Mouse (Mus musculus) cerebellum, adult 2 months (tissue): ENCODE results near the gene Gpr132. TPM values are rescaled to one million over a fixed set of nuclear protein-coding genes. Genes with fewer than 3 reads are reported as not detected.
"Not testable (repeated sequence)": the region's sequence is repeated elsewhere in the genome, so short reads cannot be mapped to it uniquely, and the experiment has no call there.

Experiments used
- DNase-seq, 2 experiments: peaks; one replicate each; pipeline ENCODE4 v3.0.0; 2021
- H3K27ac ChIP-seq: fragments of 200-500 bp; 2 replicates; pipeline ENCODE4 v1.5.1; 2012; ENCODE audit warnings: low read length, control low read depth, inconsistent platforms; ENCODE audit not compliant: insufficient read depth
- H3K27me3 ChIP-seq: fragments of 200-500 bp; 2 replicates; pipeline ENCODE4 v1.6.1; 2012; ENCODE audit warnings: inconsistent platforms, mild to moderate bottlenecking, low read length, moderate library complexity; ENCODE audit not compliant: control insufficient read depth, insufficient read depth
- H3K4me1 ChIP-seq: fragments of 200-500 bp; 2 replicates; pipeline ENCODE4 v1.6.1; 2011; ENCODE audit warnings: low read length; ENCODE audit not compliant: control insufficient read depth, insufficient read depth
- H3K4me3 ChIP-seq: fragments of 200-500 bp; replicated peaks from 2 replicates; pipeline ENCODE3; 2011; ENCODE audit warnings: mild to moderate bottlenecking, low read depth, low read length, control low read depth; ENCODE audit not compliant: insufficient read depth
- CTCF ChIP-seq: fragments of 200-500 bp; IDR thresholded peaks from 2 replicates; pipeline ENCODE4 v1.5.1; 2011; ENCODE audit warnings: low read depth, mild to moderate bottlenecking, control low read depth, low read length, moderate library complexity, borderline replicate concordance; ENCODE audit not compliant: insufficient read depth
- POLR2A ChIP-seq: fragments of 200-500 bp; IDR thresholded peaks from 2 replicates; pipeline ENCODE4 v1.6.1; 2011; ENCODE audit warnings: low read length, control low read depth, borderline replicate concordance; ENCODE audit not compliant: insufficient read depth
- WGBS: fragments of 180-500 bp; shearing (Covaris S2); methylation state at CpG from one replicate; pipeline ENCODE4 v1.1.7; 2018; 5-methylcytosine and 5-hydroxymethylcytosine counted together
- polyA plus RNA-seq: library from polyadenylated mRNA; depleted of rRNA; stranded (reverse); fragments of >200 nt; gene quantifications from 2 replicates; pipeline ENCODE4 v1.2.3, GENCODE M21; 2012

The Gpr132 gene
- polyA plus RNA-seq, 1 experiment, result 0.05 TPM

GRCm38 (mm10) chr12:112847880-112848279, 20.1 kb downstream of the Gpr132 start:
- Histone ChIP-seq H3K4me1 (no peaks in the 10 kb centered on the region), H3K4me3 (no peak overlapping the region), H3K27ac (no peak overlapping the region), H3K27me3 (no peaks in the 10 kb centered on the region)
- WGBS, result 100% methylated on average over 2 of the region's 2 CpGs
- DNase-seq, result no peak
- no peak for TF ChIP-seq POLR2A
- no peak for TF ChIP-seq CTCF

- no peak overlapping the region for H3K27ac ChIP-seq
- DNase-seq, result peak; percentile 77 to 85
- H3K27me3 ChIP-seq, result no peaks in the 10 kb centered on the region
- H3K4me3 ChIP-seq, result no peak overlapping the region
- H3K4me1 ChIP-seq, result no peaks in the 10 kb centered on the region
- TF ChIP-seq POLR2A, result no peak
- TF ChIP-seq CTCF, result peak; percentile 99
- WGBS, result 20% methylated on average over 3 of the region's 3 CpGs
Observed at GRCm38 (mm10) chr12:112843803-112844202, 24.2 kb downstream of the Gpr132 start.

GRCm38 (mm10) chr12:112842128-112842527, 25.9 kb downstream of the Gpr132 start:
- WGBS, result 73% methylated on average over 2 of the region's 2 CpGs
- H3K4me1 ChIP-seq, H3K27ac ChIP-seq, H3K27me3 ChIP-seq, H3K4me3 ChIP-seq, DNase-seq: not testable (repeated sequence)

- H3K4me1 ChIP-seq, DNase-seq, H3K4me3 ChIP-seq, H3K27ac ChIP-seq, H3K27me3 ChIP-seq: not testable (repeated sequence)
- 73% methylated on average over 4 of the region's 4 CpGs for WGBS
Observed at GRCm38 (mm10) chr12:112841338-112841892, 26.6 kb downstream of the Gpr132 start.

GRCm38 (mm10) chr12:112840209-112841086, 27.6 kb downstream of the Gpr132 start:
- no peak overlapping the region for H3K4me3 ChIP-seq
- TF ChIP-seq POLR2A, result no peak
- no peak for TF ChIP-seq CTCF
- no peak overlapping the region for H3K27ac ChIP-seq
- no peak for DNase-seq
- 58% methylated on average over 25 of the region's 25 CpGs for WGBS
- no peaks in the 10 kb centered on the region for H3K27me3 ChIP-seq
- no peaks in the 10 kb centered on the region; the same call in 1 of the 2 replicates for H3K4me1 ChIP-seq

- WGBS, result 14% methylated on average over 2 of the region's 2 CpGs
- no peak for TF ChIP-seq POLR2A
- TF ChIP-seq CTCF, result no peak
Observed at GRCm38 (mm10) chr12:112835046-112835445, 33.0 kb downstream of the Gpr132 start.

GRCm38 (mm10) chr12:112833527-112833926, 34.5 kb downstream of the Gpr132 start:
- no peaks in the 10 kb centered on the region for H3K27me3 ChIP-seq
- DNase-seq, result no peak
- 93% methylated on average over 6 of the region's 6 CpGs for WGBS
- no peak overlapping the region for H3K27ac ChIP-seq
- no peak overlapping the region for H3K4me3 ChIP-seq
- no peak for TF ChIP-seq CTCF
- peaks cover 4% of the 10 kb centered on the region; the same call in 1 of the 2 replicates for H3K4me1 ChIP-seq

More at GRCm38 (mm10) chr12:112835046-112835445, 33.0 kb downstream of the Gpr132 start:
- peak in 1 of 2 experiments; percentile 54 for DNase-seq
- no peak overlapping the region for H3K27ac ChIP-seq
- no peak overlapping the region for H3K4me3 ChIP-seq
- H3K27me3 ChIP-seq, result no peaks in the 10 kb centered on the region
- H3K4me1 ChIP-seq, result peaks cover 4% of the 10 kb centered on the region; the same call in 1 of the 2 replicates

- Histone ChIP-seq H3K4me1 (peaks cover 4% of the 10 kb centered on the region; the same call in 1 of the 2 replicates), H3K27me3 (no peaks in the 10 kb centered on the region), H3K4me3 (no peak overlapping the region), H3K27ac (no peak overlapping the region)
- 95% methylated on average over 5 of the region's 5 CpGs for WGBS
- no peak for TF ChIP-seq POLR2A
- no peak for TF ChIP-seq CTCF
- no peak for DNase-seq
Observed at GRCm38 (mm10) chr12:112832411-112832810, 35.6 kb downstream of the Gpr132 start.
